Mouse (Mus musculus): ENCODE measurements around the gene Gpc5.

Gpc5 gene

DNA sequence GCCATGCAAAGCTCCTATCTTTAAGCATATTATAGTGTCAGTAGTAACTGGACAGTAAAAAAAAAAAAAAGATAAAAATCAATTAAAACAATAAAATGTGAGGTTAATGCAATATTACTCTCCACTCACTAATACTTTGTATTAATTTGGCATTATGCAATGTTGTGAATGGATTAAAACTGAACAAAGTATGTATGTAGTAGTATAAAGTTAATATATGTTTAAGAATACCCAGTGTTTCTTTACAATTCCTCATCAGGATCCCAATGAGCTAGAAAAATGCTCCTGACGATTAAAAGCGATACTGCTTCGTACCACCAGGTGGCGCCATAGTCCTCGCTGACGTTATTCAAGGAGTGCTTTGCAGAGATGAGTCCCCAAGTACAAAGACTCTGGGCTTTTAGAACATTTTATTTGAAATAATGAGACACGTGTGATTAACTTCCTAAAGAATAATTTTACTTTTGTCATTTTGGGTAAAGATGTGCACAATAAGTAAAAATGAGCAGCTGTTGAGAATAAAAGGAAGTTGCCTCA, 739.3 kb downstream of the Gpc5 start:
- intact Hi-C loops (cut with DNase I), result no loop called here

DNA sequence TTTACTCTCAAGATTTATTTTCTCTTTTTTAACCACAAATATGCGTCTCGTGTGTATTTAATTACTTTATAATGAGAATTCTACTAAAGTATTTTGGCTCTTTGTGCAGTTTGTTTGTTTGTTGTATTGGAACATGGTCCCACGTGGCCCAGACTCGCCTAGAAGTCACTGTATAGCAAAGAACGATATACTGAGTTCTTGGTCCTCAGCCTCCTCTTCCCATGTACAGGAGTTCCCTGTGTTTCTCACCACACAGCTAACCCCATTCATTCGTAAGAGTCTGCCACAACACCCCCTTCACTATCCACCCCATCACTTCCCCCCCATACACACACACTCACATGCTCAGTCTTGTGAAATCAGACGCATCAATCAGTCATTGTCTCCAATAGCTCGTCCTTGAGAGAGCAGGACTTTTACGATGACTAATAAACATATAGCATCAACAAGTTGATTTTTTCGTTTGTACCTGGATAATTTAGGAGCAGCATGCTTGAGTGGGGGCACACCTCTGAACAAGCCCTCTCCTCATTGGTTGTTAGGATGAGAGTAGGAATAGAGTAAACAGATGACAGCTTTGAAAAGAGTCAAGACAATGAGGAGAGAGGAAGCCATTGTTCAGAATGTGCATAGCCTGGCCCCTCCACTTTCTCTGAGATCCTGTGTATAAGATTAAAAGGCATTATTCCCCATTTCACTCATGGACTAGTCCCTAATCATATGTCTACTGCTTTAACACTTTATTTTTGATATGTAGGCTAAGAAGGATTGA, 740.0 kb downstream of the Gpc5 start:
- intact Hi-C loops (cut with DNase I), result no loop called here

DNA sequence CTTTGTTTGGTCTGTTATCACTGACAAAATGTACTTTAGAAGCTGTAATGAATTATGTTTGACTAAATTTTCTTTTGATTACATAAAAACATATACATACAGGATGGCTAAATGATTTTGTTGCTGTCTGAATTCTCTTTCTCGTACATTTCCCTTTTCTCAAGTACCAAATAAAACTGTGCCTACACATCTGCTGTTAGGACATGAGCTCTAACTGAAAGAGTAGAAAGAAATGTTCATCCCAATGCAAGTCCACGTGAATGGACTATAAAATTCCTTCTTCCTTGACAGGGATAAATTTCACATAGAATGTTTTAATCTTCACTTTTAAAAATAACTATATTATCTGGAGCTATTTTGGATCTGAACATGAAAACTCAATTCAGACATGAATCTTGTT, 751.8 kb downstream of the Gpc5 start:
- intact Hi-C loops (cut with DNase I), result no loop called here

DNA sequence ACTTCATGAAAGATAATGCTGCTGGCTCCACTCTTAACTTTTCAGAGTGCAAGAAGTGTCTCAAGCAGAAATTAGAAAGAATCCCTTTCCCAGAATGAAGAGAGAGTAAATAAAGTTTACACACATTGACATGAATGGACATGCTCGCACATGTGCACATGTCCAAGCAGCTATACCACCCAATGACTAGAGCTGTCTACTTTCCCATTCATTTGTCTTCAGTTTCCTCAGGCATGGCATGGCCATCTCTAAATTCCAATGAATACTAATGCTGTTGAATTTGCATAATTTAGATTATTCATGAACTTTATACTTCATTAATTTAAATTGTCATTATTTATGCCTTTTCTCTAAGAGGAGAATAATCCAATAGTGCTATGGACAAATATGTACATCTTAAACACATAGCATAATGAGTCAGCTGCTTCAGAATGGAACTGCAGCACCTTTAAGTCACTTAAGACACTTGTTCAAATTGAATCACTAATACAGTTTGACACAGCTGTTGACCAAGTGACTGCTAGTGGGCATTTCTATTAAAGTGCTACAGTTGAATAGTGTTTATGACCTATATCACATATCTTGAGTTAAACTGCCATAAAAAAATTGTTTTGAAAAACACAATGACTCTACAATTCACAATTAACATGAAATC, 752.9 kb downstream of the Gpc5 start:
- intact Hi-C loops (cut with DNase I), result no loop called here

DNA sequence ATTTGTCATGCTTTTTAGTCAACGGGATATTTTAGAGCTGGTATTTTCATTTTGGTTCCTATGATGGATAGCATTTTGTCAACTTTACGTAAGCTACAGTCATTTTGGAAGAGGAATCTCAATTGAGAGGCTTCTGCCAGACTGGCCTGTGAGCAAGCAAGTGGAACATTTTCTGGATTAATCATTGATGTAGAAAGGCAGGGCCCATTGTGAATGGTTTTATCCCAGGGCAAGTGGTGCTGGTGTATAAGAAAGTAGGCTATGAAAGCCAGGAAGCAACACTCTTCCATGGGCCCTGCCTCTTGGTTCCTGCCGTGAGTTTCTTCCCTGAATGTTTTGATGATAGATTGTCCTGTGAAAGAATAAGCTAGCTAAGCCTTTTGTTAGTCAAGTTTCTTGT, 777.1 kb downstream of the Gpc5 start:
- intact Hi-C loops (cut with DNase I), result no loop called here

DNA sequence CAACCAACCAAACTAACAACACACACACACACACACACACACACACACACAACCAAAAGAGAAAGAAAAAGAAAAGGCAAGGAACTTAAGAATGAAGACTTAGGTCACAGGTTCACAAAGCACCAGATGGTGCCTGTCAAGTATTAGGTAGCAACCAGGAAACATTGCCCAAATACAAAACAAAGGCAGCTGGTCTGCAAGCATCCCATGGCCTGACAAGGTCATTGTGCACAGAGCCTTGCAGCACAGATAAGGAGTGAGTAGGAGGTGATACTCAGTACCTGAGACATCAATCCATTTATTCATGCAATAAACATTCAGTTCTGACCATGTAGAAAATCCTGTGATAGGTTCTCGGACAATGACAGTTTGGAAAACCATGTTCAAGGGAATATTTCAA, 884.0 kb downstream of the Gpc5 start:
- intact Hi-C loops (cut with DNase I), result no loop called here

DNA sequence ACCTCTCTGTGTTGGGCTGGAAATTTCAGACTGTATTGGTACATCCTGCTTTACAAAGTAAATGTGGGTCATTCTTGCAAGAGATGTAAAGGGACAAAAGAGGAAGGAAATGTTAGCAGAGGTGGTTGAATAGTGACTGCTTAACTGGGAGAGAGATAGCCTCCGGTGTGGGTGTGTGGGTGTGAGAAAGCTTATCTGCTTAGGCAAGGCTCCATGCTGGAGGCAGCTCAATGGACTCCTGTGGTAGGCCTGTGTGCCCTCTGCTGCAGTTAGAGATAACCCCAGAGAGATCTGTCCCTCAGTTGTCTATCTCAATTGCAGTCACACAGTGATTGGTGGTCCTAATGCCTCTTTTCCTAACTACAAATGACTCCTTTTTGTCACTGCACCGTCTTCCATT, 887.2 kb downstream of the Gpc5 start:
- intact Hi-C loops (cut with DNase I), result no loop called here

DNA sequence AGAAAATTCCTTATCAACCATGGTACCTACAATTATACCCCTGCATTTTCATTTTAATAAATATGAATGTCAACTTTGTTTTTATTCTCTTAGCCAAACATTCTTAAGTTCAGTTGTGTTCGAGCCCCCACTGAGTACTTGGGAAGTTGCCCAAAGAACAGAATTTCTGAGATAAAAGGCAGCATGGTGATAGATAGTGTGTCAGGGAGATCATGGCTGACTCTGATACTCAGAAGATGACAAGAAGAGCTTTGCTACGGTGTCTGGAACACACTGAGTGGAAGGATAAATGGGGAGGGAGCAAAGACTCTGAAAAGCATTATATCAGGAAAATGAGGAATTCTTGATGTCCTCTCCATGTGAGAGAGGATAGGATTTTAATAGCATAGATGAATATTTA, 898.7 kb downstream of the Gpc5 start:
- intact Hi-C loops (cut with DNase I), result no loop called here

DNA sequence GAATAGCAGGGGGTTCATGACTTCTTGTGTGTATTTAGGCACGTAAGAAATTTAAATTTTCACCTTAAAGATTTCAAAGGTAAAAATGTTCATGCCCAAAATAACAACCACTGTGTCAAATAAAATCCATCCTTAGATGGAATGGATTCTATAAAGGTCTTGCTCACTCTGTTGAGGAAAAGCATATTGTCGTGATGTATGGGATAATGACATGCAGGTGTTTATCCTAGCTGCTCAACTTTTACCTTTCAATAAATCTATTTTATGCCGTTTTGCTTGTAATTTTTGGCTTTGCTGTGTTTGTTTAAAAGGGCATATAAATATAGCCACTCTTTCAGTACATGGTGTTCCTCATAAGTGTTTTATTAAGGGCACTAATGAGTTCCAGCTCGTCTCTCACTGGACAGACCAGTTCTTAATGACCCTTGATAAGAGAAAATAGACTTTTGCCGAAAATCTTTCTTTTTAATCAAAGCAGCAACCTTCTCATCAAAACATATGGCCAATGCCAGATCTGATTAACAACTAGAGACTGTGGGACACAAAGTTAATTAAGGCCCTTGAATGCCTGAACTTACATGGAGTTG, 901.6 kb downstream of the Gpc5 start:
- intact Hi-C loops (cut with DNase I), result no loop called here

DNA sequence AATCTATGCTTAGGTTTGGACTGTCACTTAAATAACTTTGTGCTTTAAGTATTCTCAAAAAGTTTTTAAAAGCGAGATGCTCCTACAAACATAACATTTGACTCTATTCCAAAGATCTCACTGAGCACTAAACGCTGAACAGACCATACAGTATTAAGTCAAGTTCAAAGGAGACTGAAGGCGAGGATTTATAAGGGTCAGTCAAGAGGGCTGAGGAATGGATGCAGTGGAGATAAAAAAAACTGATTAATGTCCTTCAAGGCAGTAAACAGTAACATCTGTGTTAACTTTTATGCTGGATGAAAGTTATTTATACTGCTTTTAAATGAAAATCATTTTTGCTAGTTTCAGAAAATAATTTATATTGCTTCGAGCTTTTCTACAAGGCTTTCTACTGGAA, 906.9 kb downstream of the Gpc5 start:
- intact Hi-C loops (cut with DNase I), result no loop called here

DNA sequence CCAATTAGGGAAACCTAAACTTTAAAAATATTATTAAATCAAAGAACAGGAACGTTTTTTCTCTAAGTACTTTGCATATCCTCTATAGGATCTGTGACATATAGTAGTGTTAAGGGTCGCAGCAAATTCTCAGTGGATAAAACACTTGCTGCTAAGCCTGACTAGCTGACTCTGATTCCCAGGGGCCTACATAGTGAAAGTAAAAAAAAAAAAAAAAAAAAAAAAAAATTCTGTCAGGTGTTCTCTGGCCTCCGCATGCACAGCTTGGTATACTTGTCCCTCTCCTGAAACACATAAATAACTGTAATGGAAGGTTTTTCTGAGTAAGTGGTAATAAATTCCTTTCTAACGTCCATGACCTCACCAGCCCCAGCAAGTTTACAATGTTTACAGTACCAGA, 995.0 kb downstream of the Gpc5 start:
- intact Hi-C loops (cut with DNase I), result no loop called here

DNA sequence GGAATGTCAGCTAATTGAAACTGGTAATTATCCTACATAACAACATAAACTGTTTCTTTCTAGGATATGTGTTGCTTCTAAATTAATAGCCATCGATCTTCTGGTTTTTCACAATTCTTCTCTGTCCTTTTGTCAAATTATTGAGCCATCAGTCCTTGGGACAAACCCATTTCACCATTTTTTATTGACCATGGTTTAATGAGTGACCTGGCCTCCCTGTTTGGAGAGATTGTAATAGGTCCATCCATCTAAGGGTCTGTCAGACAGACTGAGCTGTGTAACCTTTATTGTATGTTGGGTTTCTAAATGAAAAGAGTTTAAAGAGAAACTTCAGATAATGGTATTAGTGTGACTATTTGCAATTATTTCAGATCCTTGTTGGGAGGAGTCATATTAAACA, 1035.9 kb downstream of the Gpc5 start:
- intact Hi-C loops (cut with DNase I), result no loop called here

DNA sequence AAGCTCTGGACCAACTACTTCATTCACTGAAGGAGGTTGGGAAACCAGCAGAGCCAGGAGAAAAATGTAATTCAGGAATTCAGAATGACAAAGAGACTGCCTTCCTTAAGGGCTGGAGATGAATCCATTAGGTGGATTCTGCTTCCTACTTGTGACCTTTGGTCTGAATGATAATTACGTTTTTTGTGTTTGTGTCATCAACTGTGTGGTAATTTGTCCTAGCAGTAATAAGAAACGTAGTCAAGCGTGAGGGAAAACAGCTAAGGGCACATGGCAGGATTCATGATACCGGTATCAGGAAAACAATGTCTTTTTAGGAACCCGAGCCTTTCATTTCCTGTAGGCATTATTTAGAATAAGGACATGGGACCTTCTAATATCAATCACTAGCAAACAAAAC, 1045.3 kb downstream of the Gpc5 start:
- intact Hi-C loops (cut with DNase I), result no loop called here

DNA sequence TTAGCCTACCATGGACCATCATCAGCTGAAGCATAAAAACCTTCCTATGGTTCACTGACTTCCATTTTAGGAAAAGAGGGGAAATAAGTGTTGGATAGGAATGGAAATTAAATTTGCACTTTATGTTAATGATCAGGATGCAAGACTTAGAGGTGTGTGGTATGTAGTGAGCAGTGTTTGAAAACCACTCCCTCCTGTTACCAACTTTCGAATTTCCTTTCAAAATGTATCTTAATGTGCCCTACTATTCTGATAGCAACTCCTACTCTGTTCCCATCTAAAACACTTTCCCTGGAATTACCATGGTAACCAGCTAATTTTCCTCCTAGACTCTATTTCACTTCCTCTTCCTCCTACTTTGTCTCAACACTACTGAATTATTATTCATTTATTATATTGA, 1045.8 kb downstream of the Gpc5 start:
- intact Hi-C loops (cut with DNase I), result no loop called here

DNA sequence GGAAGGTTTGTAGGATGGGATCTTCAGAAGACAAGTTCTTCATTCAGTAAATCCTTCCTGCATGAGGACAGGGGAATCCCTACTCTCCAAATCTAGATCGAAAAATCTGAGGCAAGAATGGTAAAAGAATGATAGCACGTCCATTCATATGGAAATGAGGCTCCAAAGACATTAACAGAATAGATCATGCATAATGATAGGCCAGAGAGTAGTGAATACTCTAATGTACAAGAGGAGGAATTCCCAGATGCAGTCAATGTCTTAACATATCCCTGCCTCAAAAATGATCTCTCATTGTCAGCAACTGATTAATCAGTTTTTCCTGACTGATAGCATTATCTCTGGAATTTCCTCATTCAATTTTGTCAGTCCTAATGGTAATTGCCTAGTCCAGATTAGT, 1070.6 kb downstream of the Gpc5 start:
- intact Hi-C loops (cut with DNase I), result no loop called here

DNA sequence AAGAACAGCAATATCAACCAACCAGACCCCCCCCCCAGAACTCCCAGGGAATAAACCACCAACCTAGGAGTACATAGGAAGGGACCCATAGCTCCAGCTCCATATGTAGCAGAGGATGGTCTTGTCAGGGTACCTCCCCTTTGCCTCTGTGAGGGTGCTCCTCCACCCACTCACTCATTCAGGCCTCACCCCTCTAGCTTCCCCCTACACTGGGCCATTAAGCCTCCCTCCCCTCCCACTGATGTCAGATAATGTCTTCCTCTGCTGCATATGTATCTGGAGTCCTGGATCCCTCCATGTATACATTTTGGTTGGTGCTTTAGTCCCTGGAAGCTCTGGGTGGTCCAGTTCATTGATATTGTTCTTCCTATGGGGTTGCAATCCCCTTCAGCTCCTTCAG, 1075.4 kb downstream of the Gpc5 start:
- intact Hi-C loops (cut with DNase I), result no loop called here

DNA sequence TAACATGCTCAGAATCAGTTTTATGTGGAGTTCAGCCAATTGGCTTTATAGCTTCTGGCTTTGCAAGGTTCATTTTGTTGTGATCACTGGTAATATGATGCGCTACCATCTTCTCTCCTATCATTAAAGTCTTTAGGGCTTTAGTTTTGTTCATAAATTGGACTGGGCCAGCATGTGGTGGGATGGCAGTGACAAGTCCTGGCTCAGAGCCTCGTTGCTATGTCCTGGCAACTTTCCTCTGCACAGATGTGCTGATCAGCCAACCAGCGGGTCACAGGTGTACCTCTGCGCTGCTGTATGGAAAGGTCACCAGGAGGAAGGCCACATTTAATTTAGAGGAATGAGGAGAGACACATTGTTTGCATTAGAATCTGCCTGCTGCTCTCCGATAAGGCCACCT, 1077.1 kb downstream of the Gpc5 start:
- intact Hi-C loops (cut with DNase I), result no loop called here

DNA sequence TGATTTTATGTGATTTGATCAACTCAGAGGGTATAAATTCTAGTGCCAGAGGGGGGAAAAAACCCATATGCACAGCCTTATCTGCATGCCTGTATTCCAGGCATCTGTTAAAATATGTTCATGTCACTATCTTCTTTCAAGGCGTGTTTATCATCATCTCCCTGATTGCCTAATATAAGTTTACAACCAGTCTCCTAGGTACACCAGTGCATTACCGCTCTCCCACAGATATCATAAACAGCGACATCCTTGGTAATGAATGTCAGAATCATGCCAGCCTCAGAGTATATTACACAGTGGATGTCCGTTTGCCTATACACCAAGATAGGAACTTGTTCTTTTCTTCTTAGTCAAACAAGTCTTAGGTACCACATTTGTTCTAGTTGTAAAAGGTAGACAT, 1095.0 kb downstream of the Gpc5 start:
- intact Hi-C loops (cut with DNase I), result no loop called here

DNA sequence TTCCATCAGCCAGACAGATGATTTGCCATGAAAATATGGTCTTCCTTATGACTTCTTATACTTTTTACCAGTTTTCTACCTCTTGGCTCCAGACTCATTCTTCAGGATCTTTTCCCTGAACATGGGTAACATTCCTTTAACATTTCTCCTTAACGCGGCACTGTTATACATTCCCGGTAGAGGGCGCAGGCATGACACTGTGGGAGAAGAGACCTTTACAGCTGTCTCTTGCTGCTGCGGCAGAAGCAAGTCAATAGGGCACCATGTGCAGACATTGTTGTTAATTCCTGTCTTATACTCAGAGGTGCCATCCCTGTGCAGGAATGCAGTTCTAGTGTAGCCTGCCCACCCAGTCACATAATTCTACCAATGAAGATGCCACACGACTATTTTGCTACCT, 1115.0 kb downstream of the Gpc5 start:
- intact Hi-C loops (cut with DNase I), result loop anchor here (5.0 kb wide), 1 partner anchor 1730 kb away; no protein-coding TSS in a partner anchor

DNA sequence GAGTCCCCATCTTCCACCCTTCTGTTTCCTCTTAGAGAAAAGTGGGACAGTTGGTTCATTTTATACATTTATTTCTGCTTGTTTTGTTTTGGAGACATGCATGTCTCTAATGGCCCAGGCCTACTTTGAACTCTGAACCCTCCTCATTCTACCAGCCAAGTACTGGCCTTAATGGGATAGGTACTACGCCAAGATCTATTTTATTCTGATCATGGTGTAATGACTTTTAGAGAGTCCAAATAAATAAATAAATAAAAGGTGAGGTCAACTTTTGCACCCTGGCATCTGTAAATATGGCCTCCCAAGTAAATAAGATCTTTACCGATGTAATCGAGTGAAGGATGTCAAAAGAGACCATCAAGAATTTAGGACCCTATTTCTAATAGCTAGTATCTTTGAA, 1116.6 kb downstream of the Gpc5 start:
- intact Hi-C loops (cut with DNase I), result loop anchor here (5.0 kb wide), 1 partner anchor 1729 kb away; no protein-coding TSS in a partner anchor

DNA sequence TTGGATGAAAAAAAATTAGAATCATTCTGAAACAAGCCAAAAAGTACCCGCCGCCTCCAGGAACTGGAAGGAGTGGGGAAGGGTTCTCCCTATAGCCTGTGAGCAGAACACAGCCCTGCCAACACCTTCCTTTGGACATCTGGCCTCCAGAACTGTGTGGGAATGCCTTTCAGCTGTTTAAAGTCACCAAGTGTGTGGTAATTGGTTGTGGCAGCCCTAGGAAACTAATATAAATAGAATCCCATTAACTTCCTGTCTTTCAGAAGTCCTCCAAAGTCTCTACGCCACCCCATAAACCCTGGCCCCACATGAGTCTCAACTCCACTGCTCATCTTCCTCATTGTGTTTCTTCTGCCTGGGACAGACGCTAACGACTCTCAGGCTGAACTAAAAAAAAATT, 1117.0 kb downstream of the Gpc5 start:
- intact Hi-C loops (cut with DNase I), result loop anchor here (5.0 kb wide), 1 partner anchor 1728 kb away; no protein-coding TSS in a partner anchor

DNA sequence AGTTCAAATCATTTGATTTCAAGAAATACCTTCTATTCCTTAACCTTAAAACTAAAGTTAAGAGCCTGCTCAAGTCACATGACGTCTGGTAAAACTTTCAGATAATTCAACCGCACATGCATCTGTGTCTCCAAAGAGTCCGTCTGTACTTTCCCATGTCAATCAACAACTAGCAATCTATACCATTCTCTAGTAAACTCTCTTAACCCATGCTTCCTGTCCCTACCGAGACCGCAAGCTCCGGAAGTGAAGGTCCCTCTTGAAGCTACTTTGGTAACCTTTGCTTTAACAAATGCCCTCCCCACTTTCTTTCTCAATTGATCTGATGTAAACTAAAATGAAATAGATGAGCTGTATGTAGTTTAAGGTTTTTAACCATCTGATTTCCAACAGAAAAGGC, 1118.3 kb downstream of the Gpc5 start:
- intact Hi-C loops (cut with DNase I), result no loop called here
